Mouse (Mus musculus) heart, embryonic 16.5 days (tissue): ENCODE data around the gene Tle6. TPM values are rescaled to one million over a fixed set of nuclear protein-coding genes. Genes with fewer than 3 reads are reported as not detected.

Source experiments
- ATAC-seq: fragments of 200-750 bp; cut with Nextera tagmentation; replicated peaks from 2 replicates; pipeline ENCODE4 v1.8.0; 2017; ENCODE audit warnings: moderate number of reproducible peaks; ENCODE audit not compliant: insufficient read depth, low FRiP score; ENCODE audit errors: extremely low read depth
- H3K27ac ChIP-seq: fragments of 300-500 bp; sonication (generic); 2 replicates; pipeline ENCODE4 v1.5.1; 2014; ENCODE audit warnings: mild to moderate bottlenecking, low read length, control low read depth, moderate library complexity
- H3K27me3 ChIP-seq: fragments of 300-500 bp; sonication (generic); 2 replicates; pipeline ENCODE4 v1.6.1; 2014; ENCODE audit warnings: low read length, mixed read lengths; ENCODE audit not compliant: control insufficient read depth, insufficient read depth
- H3K36me3 ChIP-seq: fragments of 300-500 bp; sonication (generic); 2 replicates; pipeline ENCODE4 v1.6.1; 2014; ENCODE audit not compliant: control insufficient read depth, insufficient read depth
- H3K4me1 ChIP-seq: fragments of 300-500 bp; sonication (generic); 2 replicates; pipeline ENCODE4 v1.6.1; 2014; ENCODE audit warnings: low read length, mixed read lengths; ENCODE audit not compliant: control insufficient read depth, insufficient read depth
- H3K4me2 ChIP-seq: fragments of 300-500 bp; sonication (generic); 2 replicates; pipeline ENCODE4 v1.6.1; 2014; ENCODE audit warnings: low read depth, mild to moderate bottlenecking, control low read depth, low read length
- H3K4me3 ChIP-seq: fragments of 300-500 bp; sonication (generic); 2 replicates; pipeline ENCODE4 v1.5.1; 2014; ENCODE audit warnings: mild to moderate bottlenecking, control low read depth, low read length
- H3K9ac ChIP-seq: fragments of 300-500 bp; sonication (generic); 2 replicates; pipeline ENCODE4 v1.6.1; 2014; ENCODE audit warnings: low read length, control low read depth
- H3K9me3 ChIP-seq: fragments of 300-500 bp; sonication (generic); replicated peaks from 2 replicates; pipeline ENCODE4 v1.6.1; 2016; ENCODE audit warnings: low read length; ENCODE audit not compliant: control insufficient read depth
- WGBS: fragments of 180-500 bp; shearing (Covaris S2); extraction: QIAGEN DNeasy Blood & Tissue Kit; methylation state at CpG from one replicate; pipeline ENCODE4 v1.1.7; 2014; 5-methylcytosine and 5-hydroxymethylcytosine counted together
- polyA plus RNA-seq: library from polyadenylated mRNA; unstranded; fragments of >200 nt; fragmentation: Nextera tagmentation; extraction: Ambion mirVana; gene quantifications from 2 replicates; pipeline ENCODE4 v1.2.1, GENCODE M21; 2015

Gene Tle6
- polyA plus RNA-seq, 1 experiment from 2014 or later, result 29.6 TPM

GRCm38 (mm10) chr10:81544296-81545160 lies 56.3 kb downstream of the Tle6 start:
- peak; percentile 19 for ATAC-seq
- Histone ChIP-seq H3K4me2 (peak overlapping the region; percentile 96), H3K9ac (peak overlapping the region; percentile 94), H3K4me3 (peak overlapping the region; percentile 68), H3K27ac (peak overlapping the region; percentile 73), H3K27me3 (no peaks in the 10 kb centered on the region), H3K9me3 (no peaks in the 10 kb centered on the region), H3K4me1 (peaks cover 34% of the 10 kb centered on the region), H3K36me3 (no peaks in the 10 kb centered on the region)
- under 1% methylated on average over 89 of the region's 93 CpGs for WGBS

DNA sequence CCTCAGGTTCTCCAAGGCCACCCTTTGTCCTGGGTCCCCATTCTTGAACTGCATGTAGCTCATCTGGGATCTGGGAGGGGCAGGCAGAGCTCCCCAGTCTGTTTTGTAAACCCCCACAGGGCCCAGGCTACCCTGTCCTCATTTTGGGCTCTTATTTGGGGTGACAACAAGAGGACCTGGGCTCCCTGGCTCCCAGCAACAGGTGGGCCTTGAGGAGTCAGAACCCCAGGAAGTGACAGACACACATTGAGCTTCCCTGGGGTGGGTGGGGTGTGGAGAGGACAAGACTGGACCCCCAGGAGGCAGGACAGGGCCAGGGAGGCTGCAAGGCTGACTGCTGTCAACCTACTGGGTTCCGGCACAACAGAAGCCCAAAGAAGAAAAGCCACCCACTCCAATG lies 57.2 kb downstream of the Tle6 start:
- peak overlapping the region; percentile 68 for H3K4me3 ChIP-seq
- peaks cover 36% of the 10 kb centered on the region for H3K4me1 ChIP-seq
- no peaks in the 10 kb centered on the region for H3K9me3 ChIP-seq
- no peak overlapping the region for H3K27ac ChIP-seq
- WGBS, result 68% methylated on average over 1 of the region's 1 CpGs
- no peak for ATAC-seq
- no peaks in the 10 kb centered on the region for H3K27me3 ChIP-seq
- H3K4me2 ChIP-seq, result peak overlapping the region; percentile 96
- H3K36me3 ChIP-seq, result no peaks in the 10 kb centered on the region
- peak overlapping the region; percentile 94 for H3K9ac ChIP-seq

GRCm38 (mm10) chr10:81542727-81543460 lies 58.0 kb downstream of the Tle6 start:
- no peak for ATAC-seq
- peak overlapping the region; percentile 94 for H3K9ac ChIP-seq

GRCm38 (mm10) chr10:81541803-81542202 lies 59.1 kb downstream of the Tle6 start:
- H3K27ac ChIP-seq, result peak overlapping the region; percentile 57
- H3K4me3 ChIP-seq, result peak overlapping the region; percentile 2

More at GRCm38 (mm10) chr10:81542727-81543460, 58.0 kb downstream of the Tle6 start:
- H3K36me3 ChIP-seq, result no peaks in the 10 kb centered on the region
- H3K9me3 ChIP-seq, result no peaks in the 10 kb centered on the region
- H3K4me3 ChIP-seq, result no peak overlapping the region; the same call in 1 of the 2 replicates
- WGBS, result 72% methylated on average over 7 of the region's 7 CpGs
- H3K4me2 ChIP-seq, result peak overlapping the region; percentile 96; the same call in 1 of the 2 replicates
- H3K27me3 ChIP-seq, result no peaks in the 10 kb centered on the region
- peaks cover 36% of the 10 kb centered on the region for H3K4me1 ChIP-seq
- no peak overlapping the region; the same call in 1 of the 2 replicates for H3K27ac ChIP-seq

DNA sequence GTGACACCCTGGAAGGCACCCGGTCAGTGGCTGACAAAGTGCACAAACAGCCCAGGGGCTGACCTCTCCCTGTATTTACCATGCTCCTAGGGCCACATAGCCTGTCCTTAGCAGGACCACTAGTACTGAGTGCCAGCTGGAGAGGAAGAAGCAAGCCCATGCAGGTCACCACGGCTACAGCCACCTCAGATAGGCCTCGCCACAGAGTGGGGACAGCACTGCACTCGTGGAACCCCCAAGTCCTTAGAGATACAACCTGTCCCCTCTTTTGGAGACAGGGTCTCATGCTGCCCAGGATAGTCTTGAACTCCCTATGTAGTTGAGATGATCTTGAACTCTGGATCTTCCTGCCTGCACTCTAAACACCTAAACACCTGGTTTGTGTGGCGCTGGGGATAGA lies 59.5 kb downstream of the Tle6 start:
- Histone ChIP-seq H3K4me1 (peaks cover 36% of the 10 kb centered on the region), H3K4me3 (no peak overlapping the region), H3K9ac (peak overlapping the region; percentile 2; the same call in 1 of the 2 replicates), H3K4me2 (no peak overlapping the region), H3K27me3 (no peaks in the 10 kb centered on the region), H3K27ac (no peak overlapping the region; the same call in 1 of the 2 replicates), H3K9me3 (no peaks in the 10 kb centered on the region), H3K36me3 (no peaks in the 10 kb centered on the region)
- WGBS, result 71% methylated on average over 5 of the region's 5 CpGs
- no peak for ATAC-seq

More at GRCm38 (mm10) chr10:81541803-81542202, 59.1 kb downstream of the Tle6 start:
- no peak for ATAC-seq
- Histone ChIP-seq H3K36me3 (no peaks in the 10 kb centered on the region), H3K9ac (peak overlapping the region; percentile 63), H3K4me1 (peaks cover 36% of the 10 kb centered on the region), H3K27me3 (no peaks in the 10 kb centered on the region), H3K9me3 (no peaks in the 10 kb centered on the region), H3K4me2 (peak overlapping the region; percentile 33)
- WGBS, result 46% methylated on average over 10 of the region's 10 CpGs

Other genes with a start within 250 kb of the Tle6 start
- gene Mfsd12, start 243.6 kb downstream of the Tle6 start, polyA plus RNA-seq, result 16.5 and 17.6 TPM in 2 replicates
- gene 4930404N11Rik, start 235.3 kb downstream of the Tle6 start, polyA plus RNA-seq, result 1.8 and 1.9 TPM in 2 replicates
- gene Fzr1, start 222.6 kb downstream of the Tle6 start, polyA plus RNA-seq, result 74.6 and 82.8 TPM in 2 replicates
- gene Dohh, start 216.6 kb downstream of the Tle6 start, polyA plus RNA-seq, result 83.4 and 86.2 TPM in 2 replicates
- 2.1 and 2.6 TPM in 2 replicates for gene Gm48551, start 216.6 kb downstream of the Tle6 start, polyA plus RNA-seq
- 0.55 and 0.83 TPM in 2 replicates for gene Gm48552, start 212.1 kb downstream of the Tle6 start, polyA plus RNA-seq
- 5.0 and 9.2 TPM in 2 replicates for gene Smim24, start 208.0 kb downstream of the Tle6 start, polyA plus RNA-seq
- gene Nfic, start 145.4 kb downstream of the Tle6 start, polyA plus RNA-seq, result 54.7 and 61.1 TPM in 2 replicates
- gene Celf5, start 118.4 kb downstream of the Tle6 start, polyA plus RNA-seq, result 0.24 TPM in 2 replicates
- gene Ncln, start 104.7 kb downstream of the Tle6 start, polyA plus RNA-seq, result 55.7 and 59.8 TPM in 2 replicates
- gene S1pr4, start 100.9 kb downstream of the Tle6 start, polyA plus RNA-seq, result 1.5 and 2.1 TPM in 2 replicates
- 1.1 and 1.3 TPM in 2 replicates for gene Gna15, start 76.8 kb downstream of the Tle6 start, polyA plus RNA-seq
- gene Gna11, start 55.9 kb downstream of the Tle6 start, polyA plus RNA-seq, result 57.4 and 59.7 TPM in 2 replicates
- gene Aes, start 41.6 kb downstream of the Tle6 start, polyA plus RNA-seq, result 529 and 769 TPM in 2 replicates
- gene Tle2, start 26.5 kb downstream of the Tle6 start, polyA plus RNA-seq, result 19.5 and 24.5 TPM in 2 replicates
- gene BC025920, start 5.2 kb upstream of the Tle6 start, polyA plus RNA-seq, result 1.2 TPM in 2 replicates
- 22.9 and 26.0 TPM in 2 replicates for gene Sirt6, start 26.7 kb upstream of the Tle6 start, polyA plus RNA-seq
- 14.6 and 14.8 TPM in 2 replicates for gene Ankrd24, start 27.5 kb upstream of the Tle6 start, polyA plus RNA-seq
- gene Gm10778, start 48.0 kb upstream of the Tle6 start, polyA plus RNA-seq, result 3.2 and 4.0 TPM in 2 replicates
- 10.2 and 11.6 TPM in 2 replicates for gene Zfp433, start 103.8 kb upstream of the Tle6 start, polyA plus RNA-seq
- gene Gm3055, start 170.1 kb upstream of the Tle6 start, polyA plus RNA-seq, result 5.1 and 5.6 TPM in 2 replicates
- gene Gm4767, start 211.1 kb upstream of the Tle6 start, polyA plus RNA-seq, result 1.7 and 2.5 TPM in 2 replicates